ENCODE assay signal across 24 mouse cellular contexts in the genomic region with DNA sequence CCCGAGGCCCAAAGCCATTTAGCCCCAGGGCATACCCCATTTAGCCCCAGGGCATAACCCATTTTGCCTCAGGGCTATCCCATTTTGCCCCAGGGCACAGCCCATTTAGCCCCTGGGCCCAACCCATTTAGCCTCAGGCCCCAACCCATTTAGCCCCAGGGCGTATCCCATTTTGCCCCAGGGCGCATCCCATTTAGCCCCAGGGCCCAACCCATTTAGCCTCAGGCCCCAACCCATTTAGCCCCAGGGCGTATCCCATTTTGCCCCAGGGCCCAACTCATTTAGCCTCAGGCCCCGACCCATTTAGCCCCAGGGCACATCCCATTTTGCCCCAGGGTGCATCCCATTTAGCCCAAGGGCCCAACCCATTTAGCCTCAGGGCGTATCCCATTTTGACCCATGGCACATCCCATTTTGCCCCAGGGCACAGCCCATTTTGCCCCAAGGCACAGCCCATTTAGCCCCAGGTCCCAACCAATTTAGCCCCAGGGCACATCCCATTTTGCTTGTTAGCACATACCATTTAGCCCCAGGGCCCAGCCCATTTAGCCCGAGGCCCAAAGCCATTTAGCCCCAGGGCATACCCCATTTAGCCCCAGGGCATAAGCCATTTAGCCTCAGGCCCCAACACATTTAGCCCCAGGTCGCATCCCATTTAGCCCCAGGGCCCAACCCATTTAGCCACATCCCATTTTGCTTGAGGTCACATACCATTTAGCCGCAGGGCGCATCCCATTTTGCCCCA. TPM values are rescaled to one million over a fixed set of nuclear protein-coding genes. Genes with fewer than 3 reads are reported as not detected.
DNase-seq lines count a peak whose midpoint lies in the region; ATAC-seq lines count a peak whose summit lies in the region.
"Not testable (repeated sequence)": the region's sequence is repeated elsewhere in the genome, so short reads cannot be mapped to it uniquely, and the experiment has no call there.
"Had no signal": no experiment of that assay in that cellular context is flagged by ENCODE, and none has a peak within 500 bp of the region (broad histone marks: within the 10 kb centered on the region; RNA-seq: fewer than 3 reads in every experiment).

No protein-coding gene starts in this region.

- not testable (repeated sequence) for H3K4me3 ChIP-seq in forebrain, embryonic 10.5 days; limb, embryonic 10.5 days; midbrain, embryonic 14.5 days (replicated peaks; ENCODE audit: low read depth, low read length)

- peaks cover 70% of the 10 kb centered on the region for H3K9me3 ChIP-seq in forebrain, embryonic 10.5 days
- peaks cover 51% of the 10 kb centered on the region for H3K9me3 ChIP-seq in limb, embryonic 10.5 days (replicated peaks)
- H3K9me3 ChIP-seq in midbrain, embryonic 14.5 days (ENCODE audit: control insufficient read depth, low read length) = peaks cover 49% of the 10 kb centered on the region

- not testable (repeated sequence) for H3K4me1 ChIP-seq in forebrain, embryonic 10.5 days; limb, embryonic 10.5 days; midbrain, embryonic 14.5 days (ENCODE audit: control insufficient read depth, insufficient read depth, low read length)

- 88% methylated on average over 10 of the region's 10 CpGs for WGBS in forebrain, embryonic 10.5 days
- 86% methylated on average over 10 of the region's 10 CpGs for WGBS in limb, embryonic 10.5 days
- WGBS in midbrain, embryonic 14.5 days = 91% methylated on average over 10 of the region's 10 CpGs

- H3K36me3 ChIP-seq in forebrain, embryonic 10.5 days (replicated peaks); limb, embryonic 10.5 days; midbrain, embryonic 14.5 days (ENCODE audit: control insufficient read depth, insufficient read depth, low read length): not testable (repeated sequence)

- H3K4me2 ChIP-seq in midbrain, embryonic 14.5 days (ENCODE audit: low read length) = not testable (repeated sequence)

- peak; percentile 28 for DNase-seq in adrenal gland, postnatal 10 days
- DNase-seq in forebrain, embryonic 10.5 days (ENCODE audit: extremely low spot score, low spot score) = peak; percentile 11
- peak; percentile 15 to 57 for DNase-seq in gastrocnemius, postnatal 4 days (ENCODE audit: low spot score in 2 of 2)
- peak; percentile 27 for DNase-seq in kidney, postnatal 10 days
- peak; percentile 27 for DNase-seq in limb, embryonic 10.5 days (ENCODE audit: low spot score)
- DNase-seq in midbrain, embryonic 14.5 days = peak; percentile 0
- DNase-seq in testis, postnatal 10 days (ENCODE audit: low spot score) = peak; percentile 53

- H3K27ac ChIP-seq in forebrain, embryonic 10.5 days; limb, embryonic 10.5 days; midbrain, embryonic 14.5 days (replicated peaks; ENCODE audit: low read depth, low read length): not testable (repeated sequence)

- H3K27me3 ChIP-seq in forebrain, embryonic 10.5 days (ENCODE audit: poor library complexity, severe bottlenecking); limb, embryonic 10.5 days (ENCODE audit: low read depth, poor library complexity, severe bottlenecking); midbrain, embryonic 14.5 days (ENCODE audit: control insufficient read depth, insufficient read depth, low read length): not testable (repeated sequence)

- H3K9ac ChIP-seq in midbrain, embryonic 14.5 days (replicated peaks; ENCODE audit: low read length) = not testable (repeated sequence)

- ATAC-seq in midbrain, embryonic 14.5 days (ENCODE audit: low FRiP score, low TSS enrichment) = not testable (repeated sequence)

RNA-seq across cellular contexts. Expression of gene Vmn1r3, which starts 8.2 kb away (rescaled TPM):
- total RNA-seq in adrenal gland, postnatal 10 days (2021) = under 1 TPM in 1 of 2 experiments, not detected in 1; 0.70 TPM
- polyA plus RNA-seq in forebrain, embryonic 10.5 days (2016; fragmentation: Nextera tagmentation; extraction: Ambion mirVana) = not detected in 2 replicates
- not detected for total RNA-seq in gastrocnemius, postnatal 4 days (2021)
- polyA plus RNA-seq in limb, embryonic 10.5 days (2016; fragmentation: Nextera tagmentation; extraction: Ambion mirVana) = not detected in 2 replicates
- polyA plus RNA-seq in midbrain, embryonic 14.5 days (2014; fragmentation: Nextera tagmentation; extraction: Ambion mirVana) = not detected in 2 replicates
- total RNA-seq: adrenal gland, adult 18-20 months; common myeloid progenitor, adult 5-6 weeks; forebrain, postnatal 0 days; gastrocnemius, adult 2 months; gastrocnemius, postnatal 36 days; heart, adult 2 months; heart, postnatal 25 days; MEL had no signal
- polyA plus RNA-seq: activated CD4-positive, CD25-positive, alpha-beta regulatory T cell, adult 4 months; C2C12; cerebellum, adult 2 months; embryonic facial prominence, embryonic 12.5 days; forebrain, embryonic 13.5 days; forebrain, postnatal 0 days; heart, adult 2 months; heart, embryonic 12.5 days; heart, embryonic 16.5 days; hindbrain, embryonic 11.5 days; hindbrain, embryonic 15.5 days had no signal

RNA-seq across cellular contexts. Expression of gene Vmn1r2, which starts 9.8 kb away (rescaled TPM):
- total RNA-seq in adrenal gland, postnatal 10 days (2021) = not detected
- not detected in 2 replicates for polyA plus RNA-seq in forebrain, embryonic 10.5 days (2016; fragmentation: Nextera tagmentation; extraction: Ambion mirVana)
- total RNA-seq in gastrocnemius, postnatal 4 days (2021) = not detected
- polyA plus RNA-seq in limb, embryonic 10.5 days (2016; fragmentation: Nextera tagmentation; extraction: Ambion mirVana) = not detected in 2 replicates
- not detected in 2 replicates for polyA plus RNA-seq in midbrain, embryonic 14.5 days (2014; fragmentation: Nextera tagmentation; extraction: Ambion mirVana)
- total RNA-seq: adrenal gland, adult 18-20 months; common myeloid progenitor, adult 5-6 weeks; forebrain, postnatal 0 days; gastrocnemius, adult 2 months; gastrocnemius, postnatal 36 days; heart, adult 2 months; heart, postnatal 25 days; MEL had no signal
- polyA plus RNA-seq: activated CD4-positive, CD25-positive, alpha-beta regulatory T cell, adult 4 months; C2C12; cerebellum, adult 2 months; embryonic facial prominence, embryonic 12.5 days; forebrain, embryonic 13.5 days; forebrain, postnatal 0 days; heart, adult 2 months; heart, embryonic 12.5 days; heart, embryonic 16.5 days; hindbrain, embryonic 11.5 days; hindbrain, embryonic 15.5 days had no signal

Comparison
In these comparisons a context has a peak if more than half of its experiments do, and no peak if none do; other contexts are left out.
1. DNase-seq: peak in every context shown above with its lines; median percentile 53 in testis, postnatal 10 days; 36 in gastrocnemius, postnatal 4 days; 28 in adrenal gland, postnatal 10 days; 27 in kidney, postnatal 10 days; 27 in limb, embryonic 10.5 days; 11 in forebrain, embryonic 10.5 days; 0 in midbrain, embryonic 14.5 days.